Mouse (Mus musculus): Measurements from ENCODE around the gene Kifc1.
A peak's percentile ranks its signal among the peaks of the same experiment; 100 is the strongest.

DNA sequence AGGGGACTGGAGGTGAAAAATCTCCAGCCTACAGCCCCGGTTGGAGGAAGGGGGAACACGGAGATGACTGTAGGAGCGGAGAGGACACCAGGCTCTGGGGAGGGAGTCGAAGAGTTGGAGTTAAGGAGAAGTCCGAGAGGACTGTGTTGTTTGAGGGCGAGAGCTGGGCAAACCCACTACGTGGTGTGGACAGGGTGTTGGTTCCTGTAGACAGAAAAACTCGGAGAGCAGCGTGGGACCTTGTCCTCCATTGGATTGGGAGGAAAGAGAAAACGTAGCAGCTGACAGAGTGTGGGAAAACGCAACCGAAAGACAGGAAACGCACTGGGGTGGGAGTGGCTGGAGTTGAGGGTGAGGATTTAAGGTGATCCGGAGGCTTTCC, 19.4 kb upstream of the Kifc1 start:
- no peak for TF ChIP-seq CTCF (IDR thresholded peaks at IDR 0.05; ENCODE audit: insufficient read depth, low read length)
- TF ChIP-seq POLR2A (IDR thresholded peaks at IDR 0.05; ENCODE audit: borderline replicate concordance, extremely low read depth, low read depth, low read length): peak; percentile 71; the same call in 1 of the 2 replicates
